Mouse (Mus musculus) cortical plate, adult 2 months (tissue): ENCODE measurements at regions not wholly inside any gene's neighbourhood (a gene's known extent, or its start where the extent isn't known, plus 50 kb on each side); places are given as distances from the start of the nearest gene placed in this dataset.

Experiments used
- CTCF ChIP-seq: fragments of 200-500 bp; IDR thresholded peaks from 2 replicates; pipeline ENCODE4 v1.5.1; 2011; ENCODE audit warnings: mild to moderate bottlenecking, control low read depth, low read length; ENCODE audit not compliant: insufficient read depth; ENCODE audit errors: extremely low read depth
- POLR2A ChIP-seq: fragments of 200-500 bp; IDR thresholded peaks from 2 replicates; pipeline ENCODE4 v1.6.1; 2011; ENCODE audit warnings: mild to moderate bottlenecking, low read length, control low read depth; ENCODE audit not compliant: insufficient read depth; ENCODE audit errors: extremely low read depth

- TF ChIP-seq POLR2A, result no peak
- TF ChIP-seq CTCF, result no peak
These were observed 125.2 kb upstream of the Msx2 start for GRCm38 (mm10) chr13:53598050-53598449.
